ENCODE assay signal across 21 mouse cellular contexts in genomic region chr3:39857214-39857839, GRCm38 (mm10).
DNase-seq lines count a peak whose midpoint lies in the region; ATAC-seq and TF ChIP-seq lines count a peak whose summit lies in the region.
"Had no signal": no experiment of that assay in that cellular context is flagged by ENCODE, and none has a peak within 500 bp of the region (broad histone marks: within the 10 kb centered on the region; RNA-seq: fewer than 3 reads in every experiment).

No protein-coding gene starts in this region.

- H3K9me3 ChIP-seq in hindbrain, embryonic 11.5 days (ENCODE audit: control insufficient read depth, low read length): no peaks in the 10 kb centered on the region
- no peaks in the 10 kb centered on the region for H3K9me3 ChIP-seq in hindbrain, postnatal 0 days (ENCODE audit: low read length)
- no peaks in the 10 kb centered on the region for H3K9me3 ChIP-seq in neural tube, embryonic 12.5 days
- H3K9me3 ChIP-seq in limb, embryonic 14.5 days (ENCODE audit: control insufficient read depth, low read length): no peaks in the 10 kb centered on the region
- H3K9me3 ChIP-seq: embryonic facial prominence, embryonic 12.5 days had no signal

- WGBS in hindbrain, embryonic 11.5 days: 53% methylated on average over 8 of the region's 9 CpGs
- WGBS in hindbrain, postnatal 0 days: 44% methylated on average over 9 of the region's 9 CpGs
- 52% methylated on average over 9 of the region's 9 CpGs for WGBS in neural tube, embryonic 12.5 days
- 90% methylated on average over 8 of the region's 9 CpGs for WGBS in limb, embryonic 14.5 days

- no peak overlapping the region for H3K4me2 ChIP-seq in hindbrain, embryonic 11.5 days (replicated peaks; ENCODE audit: low read depth, low read length)
- no peak overlapping the region for H3K4me2 ChIP-seq in hindbrain, postnatal 0 days (ENCODE audit: low read depth, low read length)
- no peak overlapping the region for H3K4me2 ChIP-seq in neural tube, embryonic 12.5 days (replicated peaks)
- no peak overlapping the region for H3K4me2 ChIP-seq in limb, embryonic 14.5 days (replicated peaks; ENCODE audit: low read depth, low read length, severe bottlenecking)
- H3K4me2 ChIP-seq: embryonic facial prominence, embryonic 12.5 days; liver, embryonic 11.5 days had no signal

- no peak overlapping the region for H3K4me3 ChIP-seq in hindbrain, embryonic 11.5 days (ENCODE audit: low read depth, low read length)
- no peak overlapping the region for H3K4me3 ChIP-seq in hindbrain, postnatal 0 days (ENCODE audit: low read length)
- no peak overlapping the region for H3K4me3 ChIP-seq in neural tube, embryonic 12.5 days
- H3K4me3 ChIP-seq in limb, embryonic 14.5 days (replicated peaks; ENCODE audit: low read length): no peak overlapping the region
- H3K4me3 ChIP-seq: embryonic facial prominence, embryonic 12.5 days; left cerebral cortex, adult 2 months had no signal

- H3K9ac ChIP-seq in hindbrain, embryonic 11.5 days (ENCODE audit: low read depth, low read length): no peak overlapping the region
- no peak overlapping the region for H3K9ac ChIP-seq in hindbrain, postnatal 0 days (replicated peaks; ENCODE audit: low read length)
- no peak overlapping the region for H3K9ac ChIP-seq in neural tube, embryonic 12.5 days
- no peak overlapping the region for H3K9ac ChIP-seq in limb, embryonic 14.5 days (ENCODE audit: low read depth, low read length, severe bottlenecking)
- H3K9ac ChIP-seq: embryonic facial prominence, embryonic 12.5 days; liver, postnatal 0 days had no signal

- no peak for DNase-seq in hindbrain, embryonic 11.5 days (ENCODE audit: low spot score)
- no peak for DNase-seq in hindbrain, postnatal 0 days (ENCODE audit: low spot score)
- DNase-seq in neural tube, embryonic 10.5 days (ENCODE audit: extremely low spot score, low spot score): no peak
- peak; percentile 1 for DNase-seq in limb, embryonic 14.5 days (ENCODE audit: low spot score)
- no peak for DNase-seq in gastrocnemius, postnatal 4 days (ENCODE audit: low spot score in 2 of 2)
- no peak for DNase-seq in layer of hippocampus, adult 9-10 months (ENCODE audit: low spot score)
- DNase-seq: adrenal gland, postnatal 25 days; cerebellum, adult 11 months; cerebellum, adult 9-11 months; gastrocnemius, postnatal 36 days; kidney, postnatal 25 days; liver, postnatal 0 days; lung, postnatal 10 days; right cerebral cortex, adult 18-20 months; right cerebral cortex, postnatal 4 days; thymus, postnatal 14 days had no signal

- H3K27ac ChIP-seq in hindbrain, embryonic 11.5 days (ENCODE audit: low read depth, low read length): no peak overlapping the region
- H3K27ac ChIP-seq in hindbrain, postnatal 0 days: no peak overlapping the region
- H3K27ac ChIP-seq in neural tube, embryonic 12.5 days: no peak overlapping the region
- H3K27ac ChIP-seq in limb, embryonic 14.5 days (replicated peaks; ENCODE audit: low read depth, low read length): no peak overlapping the region
- H3K27ac ChIP-seq: embryonic facial prominence, embryonic 12.5 days; left cerebral cortex, adult 2 months had no signal

- TF ChIP-seq POLR2A in limb, embryonic 14.5 days (IDR thresholded peaks at IDR 0.05; ENCODE audit: borderline replicate concordance, extremely low read depth, insufficient read depth, insufficient read length): no peak

- no peaks in the 10 kb centered on the region for H3K27me3 ChIP-seq in hindbrain, embryonic 11.5 days (ENCODE audit: control insufficient read depth, insufficient read depth, low read length)
- no peaks in the 10 kb centered on the region for H3K27me3 ChIP-seq in hindbrain, postnatal 0 days (ENCODE audit: insufficient read depth, low read length)
- no peaks in the 10 kb centered on the region for H3K27me3 ChIP-seq in neural tube, embryonic 12.5 days (replicated peaks)
- no peaks in the 10 kb centered on the region for H3K27me3 ChIP-seq in limb, embryonic 14.5 days (ENCODE audit: control insufficient read depth, insufficient read depth, low read length)
- H3K27me3 ChIP-seq: embryonic facial prominence, embryonic 12.5 days had no signal

- H3K36me3 ChIP-seq in hindbrain, embryonic 11.5 days (ENCODE audit: control insufficient read depth, insufficient read depth, low read length): no peaks in the 10 kb centered on the region
- no peaks in the 10 kb centered on the region for H3K36me3 ChIP-seq in hindbrain, postnatal 0 days (ENCODE audit: insufficient read depth, low read length)
- H3K36me3 ChIP-seq in neural tube, embryonic 12.5 days: no peaks in the 10 kb centered on the region
- H3K36me3 ChIP-seq in limb, embryonic 14.5 days (ENCODE audit: control insufficient read depth, insufficient read depth, low read length): no peaks in the 10 kb centered on the region
- H3K36me3 ChIP-seq: embryonic facial prominence, embryonic 12.5 days had no signal

- no peak for TF ChIP-seq CTCF in hindbrain, postnatal 0 days (IDR thresholded peaks at IDR 0.05; ENCODE audit: low read depth)

- peak; percentile 57; the same call in 1 of the 2 replicates for ATAC-seq in hindbrain, embryonic 11.5 days (ENCODE audit: low FRiP score)
- ATAC-seq in hindbrain, postnatal 0 days: no peak
- ATAC-seq in neural tube, embryonic 12.5 days (ENCODE audit: low FRiP score, low read depth): 0 out of 2 replicates have a peak, but pooled peaks have one; percentile 33
- no peak for ATAC-seq in limb, embryonic 14.5 days (ENCODE audit: low FRiP score, low read depth)
- ATAC-seq: intestine, postnatal 0 days; liver, postnatal 0 days had no signal

- H3K4me1 ChIP-seq in hindbrain, embryonic 11.5 days (replicated peaks; ENCODE audit: control insufficient read depth, insufficient read depth, low read length): no peaks in the 10 kb centered on the region
- H3K4me1 ChIP-seq in hindbrain, postnatal 0 days (ENCODE audit: insufficient read depth, low read length): no peaks in the 10 kb centered on the region
- no peaks in the 10 kb centered on the region for H3K4me1 ChIP-seq in neural tube, embryonic 12.5 days
- no peaks in the 10 kb centered on the region for H3K4me1 ChIP-seq in limb, embryonic 14.5 days (ENCODE audit: control insufficient read depth, insufficient read depth, low read length)
- H3K4me1 ChIP-seq: embryonic facial prominence, embryonic 12.5 days had no signal

Comparison
In these comparisons a context has a peak if more than half of its experiments do, and no peak if none do; other contexts are left out.
1. ATAC-seq: peak in hindbrain, embryonic 11.5 days (single experiment) and neural tube, embryonic 12.5 days (single experiment); none in hindbrain, postnatal 0 days (single experiment) and limb, embryonic 14.5 days (single experiment).